Mouse (Mus musculus) kidney, postnatal 0 days (tissue): ENCODE results near the gene Smarcd3. TPM values are rescaled to one million over a fixed set of nuclear protein-coding genes. Genes with fewer than 3 reads are reported as not detected.
"Not testable (repeated sequence)": the region's sequence is repeated elsewhere in the genome, so short reads cannot be mapped to it uniquely, and the experiment has no call there.

Experiments used
- ATAC-seq: fragments of 200-750 bp; cut with Nextera tagmentation; replicated peaks from 2 replicates; pipeline ENCODE4 v1.8.0; 2017; ENCODE audit warnings: low read depth, moderate number of reproducible peaks, moderate TSS enrichment, moderate library complexity; ENCODE audit not compliant: low FRiP score
- DNase-seq: peaks from one replicate; pipeline ENCODE4 v3.0.0-alpha.2; 2016; ENCODE audit warnings: low spot score
- H3K27ac ChIP-seq: fragments of 300-500 bp; sonication (generic); 2 replicates; pipeline ENCODE4 v1.5.1; 2014; ENCODE audit warnings: mild to moderate bottlenecking
- H3K27me3 ChIP-seq: fragments of 300-500 bp; sonication (generic); 2 replicates; pipeline ENCODE4 v1.6.1; 2014; ENCODE audit warnings: low read length, mixed read lengths; ENCODE audit not compliant: insufficient read depth
- H3K36me3 ChIP-seq: fragments of 300-500 bp; sonication (generic); 2 replicates; pipeline ENCODE4 v1.6.1; 2014; ENCODE audit warnings: low read length, mixed read lengths; ENCODE audit not compliant: insufficient read depth
- H3K4me1 ChIP-seq: fragments of 300-500 bp; sonication (generic); replicated peaks from 2 replicates; pipeline ENCODE4 v1.6.1; 2014; ENCODE audit warnings: antibody characterized with exemption, low read length, mixed read lengths; ENCODE audit not compliant: insufficient read depth
- H3K4me2 ChIP-seq: fragments of 300-500 bp; sonication (generic); 2 replicates; pipeline ENCODE4 v1.6.1; 2014; ENCODE audit warnings: mild to moderate bottlenecking, low read length, moderate library complexity, mixed read lengths
- H3K4me3 ChIP-seq: fragments of 300-500 bp; sonication (generic); replicated peaks from 2 replicates; pipeline ENCODE4 v1.5.1; 2014; ENCODE audit warnings: low read depth, low read length
- H3K9ac ChIP-seq: fragments of 300-500 bp; sonication (generic); 2 replicates; pipeline ENCODE4 v1.6.1; 2014; ENCODE audit warnings: low read depth, low read length
- H3K9me3 ChIP-seq: fragments of 300-500 bp; sonication (generic); replicated peaks from 2 replicates; pipeline ENCODE4 v1.6.1; 2016; ENCODE audit warnings: low read length, inconsistent platforms, mixed read lengths
- CTCF ChIP-seq: IDR thresholded peaks from 2 replicates; pipeline ENCODE4 v1.5.1; 2016; ENCODE audit warnings: antibody characterized with exemption, low read depth, mild to moderate bottlenecking, moderate library complexity
- WGBS: fragments of 180-500 bp; shearing (Covaris S2); extraction: QIAGEN DNeasy Blood & Tissue Kit; methylation state at CpG from one replicate; pipeline ENCODE4 v1.1.7; 2014; 5-methylcytosine and 5-hydroxymethylcytosine counted together
- polyA plus RNA-seq: library from polyadenylated mRNA; unstranded; fragments of >200 nt; fragmentation: Nextera tagmentation; extraction: Ambion mirVana; gene quantifications from 2 replicates; pipeline ENCODE4 v1.2.1, GENCODE M21; 2015

The Smarcd3 gene
- polyA plus RNA-seq, 1 experiment from 2014 or later: 19.7 TPM

DNA sequence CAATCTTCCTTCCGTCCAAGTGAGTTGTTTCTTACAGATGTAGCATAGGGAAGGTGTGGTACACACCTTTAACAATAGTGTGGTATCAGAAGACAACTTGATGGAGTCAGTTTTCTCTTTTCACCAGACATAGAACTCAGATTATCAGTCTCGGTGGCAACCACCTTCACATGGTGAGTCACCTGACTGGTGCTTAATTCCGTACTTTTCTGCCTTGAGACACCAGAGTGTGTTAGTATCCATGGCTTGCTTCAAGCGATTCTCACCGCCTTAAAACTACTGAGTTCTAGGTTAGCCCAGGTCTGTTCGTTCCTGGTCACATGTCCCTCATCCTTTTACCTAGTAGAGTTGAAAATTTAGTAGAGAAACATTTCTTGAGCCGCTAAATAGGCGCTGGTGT lies 38.1 kb downstream of the Smarcd3 start:
- ATAC-seq (no peak), DNase-seq (no peak)
- no peak for TF ChIP-seq CTCF
- Histone ChIP-seq H3K9ac (peak overlapping the region; percentile 70), H3K4me2 (peak overlapping the region; percentile 81), H3K9me3 (no peaks in the 10 kb centered on the region), H3K4me1 (peaks cover 15% of the 10 kb centered on the region), H3K27me3 (no peaks in the 10 kb centered on the region), H3K4me3 (peak overlapping the region; percentile 58), H3K27ac (no peak overlapping the region), H3K36me3 (peaks cover 9% of the 10 kb centered on the region; the same call in 1 of the 2 replicates)
- 9% methylated on average over 8 of the region's 8 CpGs for WGBS

DNA sequence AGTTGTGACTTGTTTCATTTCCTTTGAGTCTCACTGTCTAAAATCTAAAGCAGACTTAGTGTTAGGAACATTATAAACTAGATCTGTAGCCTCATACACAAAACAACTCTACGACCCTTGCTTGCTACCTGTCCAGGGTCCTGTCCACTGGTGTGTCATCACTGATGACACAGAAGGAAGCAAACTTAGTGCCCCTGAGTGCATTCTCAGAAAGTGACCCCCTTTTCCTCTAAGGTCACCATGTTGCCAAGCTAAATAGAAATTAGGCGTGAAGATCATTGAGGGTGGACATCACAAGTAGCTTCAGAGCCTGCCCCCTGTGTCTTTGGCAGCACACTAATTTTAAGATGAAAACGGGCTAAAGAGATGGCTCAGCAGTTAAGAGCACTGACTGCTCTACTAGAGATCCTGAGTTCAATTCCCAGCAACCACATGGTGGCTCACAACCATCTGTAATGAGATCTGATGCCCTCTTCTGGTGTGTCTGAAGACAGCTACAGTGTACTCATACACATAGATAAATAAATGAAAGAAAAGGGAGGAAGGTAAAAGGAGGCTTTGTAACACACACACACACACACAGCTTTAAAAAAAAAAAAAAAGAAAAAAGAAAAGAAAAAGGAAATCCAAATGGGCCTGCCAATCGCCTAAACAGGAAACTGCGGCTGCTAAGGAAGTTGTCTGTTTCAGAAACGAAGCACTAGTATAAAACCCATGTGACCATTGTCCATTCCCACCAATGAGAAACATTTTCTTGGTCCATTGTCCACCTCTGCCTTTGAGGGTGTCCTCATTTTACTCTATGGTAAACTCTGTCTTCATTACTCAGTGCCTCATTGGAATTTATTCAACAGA lies 45.9 kb downstream of the Smarcd3 start:
- DNase-seq (no peak), ATAC-seq (no peak)
- Histone ChIP-seq H3K9me3 (no peaks in the 10 kb centered on the region), H3K4me2 (peak overlapping the region; percentile 58), H3K36me3 (peaks cover 9% of the 10 kb centered on the region), H3K9ac (peak overlapping the region; percentile 14; the same call in 1 of the 2 replicates), H3K27me3 (no peaks in the 10 kb centered on the region), H3K4me1 (peaks cover 7% of the 10 kb centered on the region; the same call in 1 of the 2 replicates), H3K4me3 (peak overlapping the region; percentile 42), H3K27ac (peak overlapping the region; percentile 80)
- peak; percentile 34; the same call in 1 of the 2 replicates for TF ChIP-seq CTCF
- 61% methylated on average over 6 of the region's 6 CpGs for WGBS

DNA sequence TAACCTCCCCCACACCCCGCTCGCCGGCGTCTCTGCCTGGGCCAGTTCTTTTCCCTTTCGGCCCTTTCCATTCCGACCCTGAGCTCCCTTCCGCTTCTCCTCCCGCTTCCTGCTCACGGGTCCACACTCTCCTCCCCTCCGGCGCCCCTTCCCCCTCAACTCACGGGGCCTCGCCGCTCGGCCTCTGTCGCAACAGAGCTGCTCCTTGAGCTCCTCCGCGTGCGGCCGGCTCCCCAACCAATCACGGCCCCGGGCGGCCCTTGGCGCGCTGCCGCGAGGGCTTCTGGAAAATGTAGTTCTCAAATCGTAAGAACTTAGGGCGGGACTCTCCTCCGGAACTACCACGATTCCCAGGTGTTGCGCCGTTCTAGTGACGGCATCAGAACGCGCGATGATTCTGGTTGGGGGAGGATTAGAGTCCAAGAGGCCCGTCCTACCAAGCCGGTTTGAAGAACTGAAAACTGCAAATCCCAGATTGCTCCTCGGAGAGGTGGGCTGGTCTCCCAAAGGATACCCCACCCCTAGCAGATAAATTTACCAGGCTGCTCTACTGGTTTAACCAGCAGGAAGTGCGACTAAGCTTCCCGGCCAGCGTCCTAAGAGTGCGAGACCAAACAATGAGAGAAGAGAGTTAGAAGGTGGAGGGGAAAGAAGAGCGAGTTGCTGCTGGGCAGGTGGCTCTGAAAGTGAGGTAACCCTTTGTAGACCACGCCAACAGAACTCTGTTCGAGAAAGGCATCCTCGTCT lies 46.9 kb downstream of the Smarcd3 start, which contains the start of gene Abcf2:
Gene Abcf2 (minus strand): TSS at position 285 of the 747 bp plus-strand sequence.
- H3K27ac ChIP-seq: peak within 1 kb of the TSS; percentile 80
- H3K9me3 ChIP-seq: no peaks in the 10 kb centered on the region
- DNase-seq (peak; percentile 100), ATAC-seq (peak; percentile 96)
- H3K27me3 ChIP-seq: no peaks in the 10 kb centered on the region
- WGBS: under 1% methylated on average over 48 of the region's 48 CpGs
- peak within 1 kb of the TSS; percentile 71 for H3K9ac ChIP-seq
- H3K4me1 ChIP-seq: peaks cover 7% of the 10 kb centered on the region; the same call in 1 of the 2 replicates
- H3K4me3 ChIP-seq: peak within 1 kb of the TSS; percentile 60
- peak within 1 kb of the TSS; percentile 69 for H3K4me2 ChIP-seq
- peaks cover 17% of the 10 kb centered on the region for H3K36me3 ChIP-seq
- TF ChIP-seq CTCF: no peak

DNA sequence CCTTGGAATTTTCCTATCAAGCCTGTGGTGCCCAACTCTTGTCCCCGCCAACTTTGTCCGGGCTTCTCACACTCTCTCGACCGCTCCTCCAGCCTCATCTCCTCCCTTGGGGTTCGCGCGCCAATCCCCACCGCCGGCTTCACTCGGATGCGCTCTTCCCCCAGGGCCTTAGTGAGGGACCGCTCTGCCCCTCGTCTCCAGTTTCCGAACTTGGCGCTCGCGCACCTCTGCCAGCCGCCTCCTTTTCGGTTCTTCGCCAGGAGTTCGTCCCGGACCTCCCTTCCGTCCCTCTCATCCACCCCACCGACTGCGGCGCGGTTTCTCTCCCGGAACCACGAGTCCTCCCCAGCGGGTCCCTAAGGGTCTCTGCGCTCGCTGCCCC lies 47.4 kb downstream of the Smarcd3 start:
- Histone ChIP-seq H3K4me3 (peak overlapping the region; percentile 60), H3K9ac (peak overlapping the region; percentile 71), H3K27me3 (no peaks in the 10 kb centered on the region), H3K4me2 (peak overlapping the region; percentile 69), H3K27ac (peak overlapping the region; percentile 74), H3K36me3 (peaks cover 22% of the 10 kb centered on the region), H3K9me3 (no peaks in the 10 kb centered on the region), H3K4me1 (peaks cover 7% of the 10 kb centered on the region; the same call in 1 of the 2 replicates)
- peak; percentile 54 for DNase-seq
- WGBS: under 1% methylated on average over 32 of the region's 32 CpGs
- TF ChIP-seq CTCF: no peak
- ATAC-seq: peak; percentile 30

DNA sequence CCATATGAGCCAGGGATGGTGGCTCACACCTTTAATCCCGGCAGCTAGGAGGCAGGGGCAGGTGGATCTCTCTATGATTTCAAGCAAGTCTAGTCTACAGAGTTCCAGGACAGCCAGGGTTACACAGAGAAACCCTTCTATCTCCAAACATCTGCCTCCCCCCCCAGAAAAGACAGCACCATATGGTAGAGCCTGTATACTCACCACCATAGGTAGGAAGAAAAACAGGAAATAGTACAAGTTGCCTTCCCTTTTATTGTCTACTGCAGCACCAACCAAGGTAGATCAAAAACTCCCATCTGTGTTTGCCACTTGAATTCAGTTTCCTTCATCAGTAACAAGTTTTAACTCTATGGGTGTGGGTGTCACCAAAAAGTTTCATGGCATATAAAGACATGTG lies 48.3 kb downstream of the Smarcd3 start:
- Histone ChIP-seq H3K36me3 (peaks cover 29% of the 10 kb centered on the region), H3K4me1 (peaks cover 7% of the 10 kb centered on the region; the same call in 1 of the 2 replicates), H3K9ac (peak overlapping the region; percentile 71; the same call in 1 of the 2 replicates), H3K27me3 (no peaks in the 10 kb centered on the region), H3K27ac (no peak overlapping the region), H3K4me2 (peak overlapping the region; percentile 69; the same call in 1 of the 2 replicates), H3K4me3 (peak overlapping the region; percentile 60; the same call in 1 of the 2 replicates), H3K9me3 (no peaks in the 10 kb centered on the region)
- ATAC-seq (no peak), DNase-seq (no peak)
- WGBS: 77% methylated on average over 1 of the region's 1 CpGs
- TF ChIP-seq CTCF: no peak

DNA sequence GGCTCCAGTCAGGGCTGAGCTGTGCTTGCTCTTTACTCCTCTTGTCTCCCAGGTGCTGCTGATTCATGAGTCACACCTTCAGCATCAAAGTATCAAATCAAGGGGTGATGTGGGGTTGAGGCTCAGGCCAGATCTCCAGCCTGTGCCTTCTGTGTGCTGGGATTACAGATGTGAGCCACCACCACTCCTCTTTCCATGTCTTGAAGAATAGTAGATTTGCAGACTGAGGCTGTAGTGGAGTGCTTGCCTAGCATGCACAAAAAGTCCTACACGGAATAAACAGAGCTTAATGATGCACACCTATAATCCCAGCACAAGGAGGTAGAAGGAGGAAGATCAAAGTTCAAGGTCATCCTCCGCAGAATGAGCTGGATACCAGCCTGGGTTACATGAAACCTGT lies 67.5 kb downstream of the Smarcd3 start, which contains the start of gene 4931409K22Rik:
Gene 4931409K22Rik (minus strand): TSS at position 101 of the 400 bp plus-strand sequence.
- no peaks in the 10 kb centered on the region for H3K36me3 ChIP-seq
- no peak for ATAC-seq

DNA sequence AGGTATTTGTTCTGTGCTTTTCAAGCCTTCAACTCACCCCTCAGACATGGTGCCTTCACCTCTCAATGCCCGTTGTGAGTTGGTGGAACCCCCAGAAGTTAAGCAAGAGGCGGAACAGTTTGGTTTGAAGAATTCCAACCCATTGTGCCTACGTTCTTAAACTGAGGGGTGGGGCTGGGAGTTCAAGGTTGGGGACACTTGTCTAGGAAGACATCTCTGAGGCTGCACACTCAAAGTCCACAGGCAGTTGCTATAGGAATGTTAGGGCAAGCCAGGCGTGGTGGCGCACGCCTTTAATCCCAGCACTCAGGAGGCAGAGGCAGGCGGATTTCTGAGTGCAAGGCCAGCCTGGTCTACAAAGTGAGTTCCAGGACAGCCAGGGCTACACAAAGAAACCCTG lies 68.9 kb downstream of the Smarcd3 start:
- not testable (repeated sequence) for DNase-seq, H3K9me3 ChIP-seq, H3K4me3 ChIP-seq, H3K4me1 ChIP-seq, H3K36me3 ChIP-seq, H3K4me2 ChIP-seq, H3K9ac ChIP-seq, ATAC-seq, H3K27ac ChIP-seq, H3K27me3 ChIP-seq
- 94% methylated on average over 7 of the region's 7 CpGs for WGBS

More for the DNA sequence above, 67.5 kb downstream of the Smarcd3 start, which contains the start of gene 4931409K22Rik:
- H3K4me2 ChIP-seq: no peak within 1 kb of the TSS
- DNase-seq: no peak
- no peak for TF ChIP-seq CTCF
- no peaks in the 10 kb centered on the region; the same call in 1 of the 2 replicates for H3K4me1 ChIP-seq
- H3K4me3 ChIP-seq: no peak within 1 kb of the TSS
- no peak within 1 kb of the TSS for H3K27ac ChIP-seq
- no peaks in the 10 kb centered on the region for H3K9me3 ChIP-seq
- no peaks in the 10 kb centered on the region for H3K27me3 ChIP-seq
- 65% methylated on average over 2 of the region's 2 CpGs for WGBS
- H3K9ac ChIP-seq: no peak within 1 kb of the TSS
